Mouse (Mus musculus): Measurements from ENCODE around the gene Dnajc9. TPM values are rescaled to one million over a fixed set of nuclear protein-coding genes. Genes with fewer than 3 reads are reported as not detected.

The Dnajc9 gene
- total RNA-seq, 2 experiments from 2014 or later = 19.7 to 24.5 TPM

DNA sequence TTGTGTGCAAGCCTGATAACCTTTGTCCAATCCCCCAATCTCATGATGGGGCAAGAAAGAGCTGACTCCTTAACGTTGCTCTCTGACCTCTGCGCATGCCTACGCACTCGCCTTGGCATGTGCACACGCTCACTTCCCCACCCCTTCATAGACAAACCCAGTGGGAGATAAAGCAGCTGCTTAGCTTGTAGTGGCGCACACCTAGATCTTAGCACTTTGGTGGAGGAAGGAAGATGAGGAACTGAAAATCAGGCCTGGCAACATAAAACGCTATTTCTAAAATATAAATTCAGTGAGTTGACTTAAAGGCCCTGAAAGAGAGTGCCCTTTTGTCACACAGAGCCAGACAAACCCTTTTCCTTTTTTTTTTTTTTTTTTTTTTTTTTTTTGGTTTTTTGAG lies 17.9 kb downstream of the Dnajc9 start:
- no peak for DNase-seq
- intact Hi-C loops (cut with DNase I) = no loop called here

DNA sequence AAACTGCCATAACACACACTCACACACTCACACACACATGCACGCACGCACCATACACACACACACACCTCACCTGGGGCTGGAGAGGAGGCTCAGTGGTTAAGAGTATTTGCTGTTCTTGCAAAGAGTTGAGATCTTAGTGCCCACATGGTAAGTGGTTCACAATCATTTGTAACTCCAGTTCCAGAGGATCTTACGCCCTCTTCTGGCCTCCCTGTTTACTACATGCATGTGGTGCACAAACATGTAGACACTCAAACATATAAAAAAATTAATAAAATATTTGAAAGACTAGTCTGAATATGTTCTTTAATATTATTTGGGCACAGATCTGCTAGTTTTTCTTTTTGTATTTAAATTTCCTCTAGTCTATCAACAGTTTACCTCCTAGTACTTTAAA lies 20.4 kb downstream of the Dnajc9 start:
- DNase-seq = no peak
- intact Hi-C loops (cut with DNase I) = no loop called here

DNA sequence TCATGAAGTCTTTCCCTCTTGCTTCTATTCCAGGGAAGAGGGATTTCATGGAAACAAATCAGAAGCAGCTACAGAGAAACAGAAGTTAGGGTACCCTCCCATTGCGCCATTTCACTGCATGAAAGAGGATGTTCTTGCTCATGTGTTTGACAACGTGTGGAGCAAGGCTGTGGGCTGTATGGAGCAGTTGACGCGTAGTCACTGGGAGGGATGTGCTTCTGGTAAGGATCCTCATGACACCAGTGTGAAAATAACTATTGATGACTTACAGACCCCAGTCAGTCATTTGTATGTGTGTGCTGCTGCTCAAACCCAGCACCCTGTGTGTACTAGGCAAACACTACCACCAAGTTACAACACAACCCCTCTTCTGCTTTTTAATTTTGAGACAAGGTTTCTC lies 25.5 kb downstream of the Dnajc9 start:
- intact Hi-C loops (cut with DNase I) = no loop called here
- DNase-seq = no peak

DNA sequence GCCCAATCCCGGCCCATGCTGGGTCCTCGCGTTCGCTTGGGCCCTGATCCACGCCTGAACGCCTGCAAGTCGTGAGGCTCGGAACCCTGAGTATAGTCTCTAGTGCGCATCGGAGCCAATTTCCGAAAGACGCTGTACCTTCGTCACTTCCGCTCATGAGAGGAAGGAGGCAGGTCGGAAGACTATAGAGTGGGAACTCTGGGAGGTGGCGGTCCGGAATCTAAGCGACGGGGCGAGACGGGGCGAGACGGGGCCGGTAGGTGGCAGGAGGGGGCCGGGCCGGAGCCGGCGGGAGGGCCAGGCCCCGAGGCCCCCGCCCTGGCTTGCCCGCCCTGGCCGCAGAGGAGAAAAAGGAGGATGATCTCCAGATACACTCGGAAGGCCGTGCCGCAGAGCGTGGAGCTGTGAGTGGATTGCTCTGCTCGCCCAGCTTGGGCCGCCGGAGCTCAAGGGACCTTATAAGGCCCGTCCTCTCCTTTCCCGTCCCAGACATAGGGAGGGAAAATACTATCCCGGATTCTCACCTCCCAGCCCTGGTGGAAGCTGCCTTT lies 40.6 kb downstream of the Dnajc9 start, which contains the start of the genes Ecd and Fam149b:
Ecd (minus strand) TSS at position 131 of the 551 bp plus-strand sequence.
Fam149b (plus strand) TSS at position 172 of the 551 bp plus-strand sequence.
- intact Hi-C loops (cut with DNase I) = no loop called here
- peak; percentile 96 to 98 for DNase-seq

DNA sequence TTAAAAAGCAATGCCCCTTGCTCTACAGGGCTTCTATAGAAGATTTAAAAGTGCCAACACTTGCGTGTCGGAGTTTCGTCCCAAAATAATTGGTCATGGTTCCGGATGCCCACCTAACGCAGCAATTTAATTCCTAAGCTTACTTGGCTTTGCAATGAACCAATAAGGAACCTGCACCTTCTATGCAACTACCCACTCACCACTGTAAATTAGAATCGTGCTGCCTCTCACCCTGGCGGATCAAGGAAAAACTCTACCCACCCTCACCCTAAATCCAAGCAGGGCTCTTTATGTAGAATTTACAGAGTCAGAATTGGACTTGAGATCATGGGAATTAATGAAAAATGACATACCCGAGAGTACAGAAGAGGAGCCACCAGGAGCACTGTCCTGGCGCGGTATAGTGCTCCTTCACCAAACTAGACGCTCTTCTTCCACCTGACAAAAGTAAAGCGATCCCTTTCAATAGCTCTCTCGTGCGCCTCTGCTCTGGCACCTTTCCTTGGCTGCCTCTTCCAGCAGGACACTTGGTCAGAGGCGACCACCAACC lies 41.2 kb downstream of the Dnajc9 start:
- DNase-seq = no peak
- intact Hi-C loops (cut with DNase I) = no loop called here

DNA sequence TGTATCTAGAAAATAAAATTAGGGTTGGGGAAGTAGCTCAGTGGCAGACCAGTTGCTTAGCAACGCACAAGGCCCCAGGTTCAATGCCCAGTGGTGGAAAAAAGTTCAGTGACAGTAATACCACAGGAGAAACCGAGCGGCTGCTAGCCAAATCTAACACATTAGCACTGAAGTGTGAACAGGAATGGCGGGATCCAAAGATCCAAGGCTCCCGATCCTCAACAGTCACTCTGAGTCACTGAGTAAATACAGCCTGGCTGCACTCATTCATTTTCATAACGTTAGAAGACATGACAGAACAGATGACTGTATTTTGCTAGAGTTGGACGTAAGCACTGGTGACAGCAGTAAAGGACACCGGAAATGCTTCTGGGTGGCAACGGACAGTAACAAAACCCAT lies 42.8 kb downstream of the Dnajc9 start:
- DNase-seq = no peak
- intact Hi-C loops (cut with DNase I) = no loop called here

DNA sequence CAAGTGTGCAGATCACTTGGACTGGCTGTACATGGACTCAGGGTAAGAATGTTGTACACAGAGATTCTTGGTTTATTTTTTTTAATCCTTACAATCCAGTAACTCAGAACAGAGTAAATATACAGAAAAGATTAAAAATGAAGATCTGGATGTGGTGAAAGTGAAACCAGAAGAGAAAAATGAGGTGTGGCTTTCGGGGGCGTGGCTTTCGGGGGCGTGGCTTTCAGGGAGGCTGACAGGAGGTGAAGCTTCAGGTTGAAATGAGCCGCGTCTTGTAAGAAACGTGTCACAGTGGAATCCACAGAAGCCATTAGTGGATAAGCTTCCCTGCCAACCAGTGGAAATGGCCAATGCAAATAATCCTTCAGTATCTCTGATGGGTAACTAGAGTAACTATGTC lies 47.8 kb downstream of the Dnajc9 start:
- DNase-seq = no peak
- intact Hi-C loops (cut with DNase I) = no loop called here

DNA sequence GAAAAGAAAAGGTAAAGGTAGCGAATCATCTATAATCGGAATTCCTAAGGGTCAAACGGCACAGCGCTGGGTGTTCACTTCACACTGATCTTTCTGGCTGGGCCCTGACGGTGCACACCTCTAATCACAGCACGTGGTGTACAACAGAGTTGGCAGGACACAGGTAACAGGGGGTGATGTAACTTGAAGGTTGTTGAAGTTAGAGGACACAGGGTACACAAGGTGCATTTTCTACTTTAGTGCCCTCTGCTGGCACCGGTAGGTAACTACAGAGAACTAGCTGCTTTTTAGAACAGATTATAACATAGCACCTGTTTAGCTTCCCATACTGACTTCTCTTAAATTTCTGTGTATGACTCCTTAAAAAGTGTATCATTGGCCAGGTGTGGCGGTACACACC lies 48.6 kb downstream of the Dnajc9 start:
- intact Hi-C loops (cut with DNase I) = no loop called here
- peak; percentile 44 to 48 for DNase-seq

DNA sequence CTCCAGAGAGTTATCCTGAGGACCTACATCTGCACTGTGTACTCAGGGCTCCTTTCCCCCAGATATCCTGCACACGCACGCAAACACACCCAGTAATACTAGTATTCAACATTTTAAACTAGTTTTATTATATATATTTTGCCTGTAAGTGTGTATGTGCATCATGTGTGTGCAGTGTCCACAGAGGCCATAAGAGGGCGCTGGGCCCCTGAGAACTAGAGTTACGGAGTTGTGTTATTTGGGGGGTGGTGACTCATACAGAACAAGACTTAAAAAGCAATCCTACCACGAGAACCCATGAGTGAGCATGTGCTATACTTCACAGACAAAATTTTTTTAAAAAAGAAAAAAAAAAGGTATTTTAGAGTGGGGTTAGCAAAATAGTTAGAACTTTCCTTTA lies 49.3 kb downstream of the Dnajc9 start:
- no peak for DNase-seq
- intact Hi-C loops (cut with DNase I) = no loop called here

Other genes with a start within 250 kb of the Dnajc9 start
- gene Kcnk5, start 207.1 kb downstream of the Dnajc9 start, total RNA-seq (2021) = 1 to 10 TPM; 1.1 to 1.4 TPM
- gene Kcnk16, start 119.7 kb downstream of the Dnajc9 start, total RNA-seq (2021) = not detected
- gene Nudt13, start 94.2 kb downstream of the Dnajc9 start, total RNA-seq (2021) = 10 to 100 TPM; 23.3 to 27.0 TPM
- gene Ecd, start 40.8 kb downstream of the Dnajc9 start, total RNA-seq (2021) = 10 to 100 TPM; 31.4 to 31.8 TPM
- 10 to 100 TPM; 33.9 to 34.6 TPM for gene Fam149b, start 40.7 kb downstream of the Dnajc9 start, total RNA-seq (2021)
- 10 to 100 TPM; 71.5 to 72.4 TPM for gene Mrps16, start 4.7 kb upstream of the Dnajc9 start, total RNA-seq (2021)
- gene Cfap70, start 63.3 kb upstream of the Dnajc9 start, total RNA-seq (2021) = under 1 TPM in 1 of 2 experiments, not detected in 1; 0.77 TPM
- 10 to 100 TPM; 61.5 to 66.1 TPM for gene Anxa7, start 91.2 kb upstream of the Dnajc9 start, total RNA-seq (2021)
- under 1 TPM; 0.60 to 0.69 TPM for gene Mss51, start 108.0 kb upstream of the Dnajc9 start, total RNA-seq (2021)
- 10 to 100 TPM; 67.4 to 70.1 TPM for gene Ppp3cb, start 157.7 kb upstream of the Dnajc9 start, total RNA-seq (2021)

All from heart, postnatal 10 days (tissue).